Mouse (Mus musculus) CH12.LX (cell line): ENCODE data around the gene Slc12a6.

Experiments
- TCF12 ChIP-seq: IDR thresholded peaks from 2 replicates; pipeline ENCODE4 v1.6.1; 2014; ENCODE audit warnings: low read depth, mild to moderate bottlenecking, inconsistent platforms, low read length, improper control_type of control experiment
- ZC3H11A ChIP-seq: IDR thresholded peaks from 2 replicates; pipeline ENCODE4 v1.6.1; 2012; ENCODE audit warnings: low read depth, mild to moderate bottlenecking, inconsistent platforms, low read length, improper control_type of control experiment

- no peak for TF ChIP-seq ZC3H11A
- no peak for TF ChIP-seq TCF12
Measured at GRCm38 (mm10) chr2:112298221-112298620, 32.6 kb downstream of the Slc12a6 start.
